Mouse (Mus musculus) ES-E14 (cell line): Measurements from ENCODE around the gene Kcnj9.

Experiments used
- CHD2 ChIP-seq: IDR thresholded peaks from 2 replicates; pipeline ENCODE4 v1.6.1; 2014; ENCODE audit warnings: mild to moderate bottlenecking, low read depth, low read length, inconsistent platforms
- HCFC1 ChIP-seq: IDR thresholded peaks from 2 replicates; pipeline ENCODE4 v1.6.1; 2012; ENCODE audit warnings: low read length, inconsistent platforms, borderline replicate concordance; ENCODE audit not compliant: insufficient read depth
- MAFK ChIP-seq: IDR thresholded peaks from 2 replicates; pipeline ENCODE4 v1.6.1; 2014; ENCODE audit warnings: mild to moderate bottlenecking, low read depth, low read length, inconsistent platforms; ENCODE audit not compliant: insufficient read depth
- ZNF384 ChIP-seq: IDR thresholded peaks from 2 replicates; pipeline ENCODE4 v1.6.1; 2012; ENCODE audit warnings: low read depth, low read length, inconsistent platforms

GRCm38 (mm10) chr1:172311248-172311906 lies 17.7 kb downstream of the Kcnj9 start:
- TF ChIP-seq CHD2 (no peak), MAFK (no peak), ZNF384 (no peak), HCFC1 (no peak)
